Mouse (Mus musculus) C2C12 (cell line): Measurements from ENCODE around the gene Gna13.

Experiments used
- CEBPB ChIP-seq: IDR thresholded peaks from one replicate; pipeline ENCODE4 v1.6.1; 2011; ENCODE audit warnings: low read depth, mild to moderate bottlenecking, control low read depth, moderate library complexity
- CTCF ChIP-seq: IDR thresholded peaks from one replicate; pipeline ENCODE4 v1.5.1; 2011; ENCODE audit not compliant: control insufficient read depth, insufficient read depth, insufficient read length
- FOSL1 ChIP-seq: IDR thresholded peaks from one replicate; pipeline ENCODE4 v1.8.0; 2011; ENCODE audit warnings: mild to moderate bottlenecking, low read length; ENCODE audit not compliant: poor library complexity, insufficient read depth, severe bottlenecking
- MAX ChIP-seq: IDR thresholded peaks from one replicate; pipeline ENCODE4 v1.6.1; 2011; ENCODE audit warnings: mild to moderate bottlenecking, control low read depth
- MYOD1 ChIP-seq: IDR thresholded peaks from one replicate; pipeline ENCODE4 v1.6.1; 2011; ENCODE audit warnings: low read depth; ENCODE audit not compliant: control insufficient read depth, insufficient read length
- MYOG ChIP-seq: IDR thresholded peaks from one replicate; pipeline ENCODE4 v1.6.1; 2011; ENCODE audit not compliant: control insufficient read depth, insufficient read length; ENCODE audit errors: extremely low read depth
- USF1 ChIP-seq: IDR thresholded peaks from one replicate; pipeline ENCODE4 v1.6.1; 2011; ENCODE audit warnings: low read depth, mild to moderate bottlenecking, control low read depth, moderate library complexity

- TF ChIP-seq CTCF: no peak
- no peak for TF ChIP-seq MAX
- no peak for TF ChIP-seq USF1
- TF ChIP-seq FOSL1: no peak
- TF ChIP-seq CEBPB: no peak
- no peak for TF ChIP-seq MYOG
- TF ChIP-seq MYOD1: no peak
Observed at GRCm38 (mm10) chr11:109416709-109417420, 54.2 kb downstream of the Gna13 start.
